Mouse (Mus musculus): ENCODE data around the gene Adra1d. TPM values are rescaled to one million over a fixed set of nuclear protein-coding genes. Genes with fewer than 3 reads are reported as not detected.

The Adra1d gene
- polyA plus RNA-seq, 1 experiment from 2014 or later = 0.62 TPM

GRCm38 (mm10) chr2:131513477-131513876 is 48.6 kb downstream of the Adra1d start:
- ATAC-seq (replicated peaks; ENCODE audit: insufficient number of reproducible peaks, insufficient read depth, low FRiP score, low read depth) = no peak

GRCm38 (mm10) chr2:131510531-131510930 is 51.6 kb downstream of the Adra1d start:
- peak overlapping the region; percentile 34; the same call in 1 of the 2 replicates for H3K4me3 ChIP-seq
- no peaks in the 10 kb centered on the region for H3K27me3 ChIP-seq
- H3K9me3 ChIP-seq (replicated peaks) = no peaks in the 10 kb centered on the region
- H3K36me3 ChIP-seq = no peaks in the 10 kb centered on the region
- WGBS = 56% methylated on average over 5 of the region's 5 CpGs
- H3K27ac ChIP-seq = peak overlapping the region; percentile 74; the same call in 1 of the 2 replicates
- H3K9ac ChIP-seq = no peak overlapping the region
- no peak for ATAC-seq (replicated peaks; ENCODE audit: insufficient number of reproducible peaks, insufficient read depth, low FRiP score, low read depth)
- peaks cover 54% of the 10 kb centered on the region for H3K4me1 ChIP-seq (replicated peaks)
- peak overlapping the region; percentile 63 for H3K4me2 ChIP-seq

More at GRCm38 (mm10) chr2:131513477-131513876, 48.6 kb downstream of the Adra1d start:
- Histone ChIP-seq H3K9me3 (replicated peaks) (no peaks in the 10 kb centered on the region), H3K4me2 (no peak overlapping the region), H3K36me3 (peaks cover 3% of the 10 kb centered on the region; the same call in 1 of the 2 replicates), H3K27ac (peak overlapping the region; percentile 85), H3K4me1 (replicated peaks) (peaks cover 58% of the 10 kb centered on the region), H3K9ac (no peak overlapping the region), H3K4me3 (no peak overlapping the region), H3K27me3 (no peaks in the 10 kb centered on the region)
- 20% methylated on average over 2 of the region's 2 CpGs for WGBS

DNA sequence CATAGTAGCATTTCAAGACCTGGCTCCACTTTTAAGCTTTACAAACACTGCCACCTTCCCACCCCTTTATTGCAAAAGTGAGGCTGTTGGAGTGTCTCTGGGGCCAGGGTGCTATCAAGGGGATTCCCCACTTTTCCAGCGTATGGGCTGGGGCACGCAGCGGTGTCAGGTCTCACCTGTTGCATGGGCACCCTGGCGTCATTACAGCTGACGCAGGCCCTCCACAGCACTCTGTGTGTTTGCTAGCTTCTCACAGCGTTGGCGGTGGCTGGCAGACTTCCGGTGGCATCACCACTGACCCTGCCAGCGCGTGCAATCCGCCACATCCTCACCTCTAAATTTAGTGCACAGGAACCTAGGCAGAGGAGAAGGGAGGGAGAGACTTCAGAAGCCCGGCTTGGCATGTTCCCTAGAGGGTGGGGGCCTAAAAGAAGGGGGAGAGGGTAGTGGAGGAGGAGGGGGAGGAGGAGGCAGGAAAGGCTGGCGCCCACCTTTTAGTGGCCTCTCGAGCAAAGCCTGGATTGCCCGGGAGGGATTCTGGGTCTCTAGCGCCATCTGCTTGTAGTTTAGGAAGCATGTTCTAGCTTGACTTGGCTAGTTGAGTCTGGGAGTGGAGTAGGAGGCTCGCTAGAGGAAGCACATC is 52.3 kb downstream of the Adra1d start:
- H3K4me2 ChIP-seq = peak overlapping the region; percentile 63
- no peaks in the 10 kb centered on the region for H3K9me3 ChIP-seq (replicated peaks)
- peak; percentile 66 for ATAC-seq (replicated peaks; ENCODE audit: insufficient number of reproducible peaks, insufficient read depth, low FRiP score, low read depth)
- peak overlapping the region; percentile 34 for H3K4me3 ChIP-seq
- WGBS = 15% methylated on average over 17 of the region's 17 CpGs
- H3K4me1 ChIP-seq (replicated peaks) = peaks cover 49% of the 10 kb centered on the region
- H3K9ac ChIP-seq = peak overlapping the region; percentile 38; the same call in 1 of the 2 replicates
- H3K27me3 ChIP-seq = no peaks in the 10 kb centered on the region
- no peaks in the 10 kb centered on the region for H3K36me3 ChIP-seq
- H3K27ac ChIP-seq = peak overlapping the region; percentile 74

- no peak overlapping the region for H3K4me2 ChIP-seq
- WGBS = 45% methylated on average over 2 of the region's 2 CpGs
- no peak for ATAC-seq (replicated peaks; ENCODE audit: insufficient number of reproducible peaks, insufficient read depth, low FRiP score, low read depth)
- H3K9me3 ChIP-seq (replicated peaks) = no peaks in the 10 kb centered on the region
- H3K9ac ChIP-seq = no peak overlapping the region
- no peak overlapping the region for H3K4me3 ChIP-seq
- no peaks in the 10 kb centered on the region for H3K36me3 ChIP-seq
- no peaks in the 10 kb centered on the region for H3K27me3 ChIP-seq
- H3K4me1 ChIP-seq (replicated peaks) = peaks cover 37% of the 10 kb centered on the region
- no peak overlapping the region for H3K27ac ChIP-seq
Measured at GRCm38 (mm10) chr2:131508501-131508900, 53.6 kb downstream of the Adra1d start.

- H3K9me3 ChIP-seq (replicated peaks) = no peaks in the 10 kb centered on the region
- no peaks in the 10 kb centered on the region for H3K36me3 ChIP-seq
- no peak overlapping the region for H3K9ac ChIP-seq
- ATAC-seq (replicated peaks; ENCODE audit: insufficient number of reproducible peaks, insufficient read depth, low FRiP score, low read depth) = no peak
- no peak overlapping the region for H3K4me2 ChIP-seq
- peaks cover 39% of the 10 kb centered on the region for H3K4me1 ChIP-seq (replicated peaks)
- WGBS = 49% methylated on average over 3 of the region's 3 CpGs
- H3K4me3 ChIP-seq = no peak overlapping the region
- 0 out of 2 replicates have a peak overlapping the region, but pooled peaks have one; percentile 5 for H3K27ac ChIP-seq
- no peaks in the 10 kb centered on the region for H3K27me3 ChIP-seq
Measured at GRCm38 (mm10) chr2:131506358-131506757, 55.7 kb downstream of the Adra1d start.

DNA sequence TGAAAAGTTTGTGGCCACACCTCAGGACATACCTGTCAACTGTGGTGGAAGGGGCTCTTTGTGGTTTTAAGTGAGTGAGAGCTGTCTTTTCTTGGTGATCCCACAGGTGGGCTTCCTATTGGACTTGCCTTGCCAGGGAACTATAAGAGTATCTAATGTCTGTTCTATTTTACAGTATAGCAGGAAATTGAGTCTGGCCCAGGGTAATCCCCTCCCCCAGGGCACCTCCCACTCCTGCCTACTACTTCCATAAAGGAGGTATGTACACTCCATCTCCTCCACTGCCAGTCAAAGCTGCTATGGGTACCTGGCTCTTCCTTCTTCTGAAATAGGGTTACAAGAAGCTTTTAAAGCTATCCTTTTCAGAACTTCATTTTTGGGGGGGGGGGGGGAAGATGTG is 56.7 kb downstream of the Adra1d start:
- Histone ChIP-seq H3K4me1 (replicated peaks) (peaks cover 30% of the 10 kb centered on the region), H3K36me3 (no peaks in the 10 kb centered on the region), H3K4me3 (no peak overlapping the region), H3K27me3 (no peaks in the 10 kb centered on the region), H3K4me2 (no peak overlapping the region), H3K9ac (no peak overlapping the region), H3K9me3 (replicated peaks) (no peaks in the 10 kb centered on the region), H3K27ac (no peak overlapping the region)
- no peak for ATAC-seq (replicated peaks; ENCODE audit: insufficient number of reproducible peaks, insufficient read depth, low FRiP score, low read depth)

DNA sequence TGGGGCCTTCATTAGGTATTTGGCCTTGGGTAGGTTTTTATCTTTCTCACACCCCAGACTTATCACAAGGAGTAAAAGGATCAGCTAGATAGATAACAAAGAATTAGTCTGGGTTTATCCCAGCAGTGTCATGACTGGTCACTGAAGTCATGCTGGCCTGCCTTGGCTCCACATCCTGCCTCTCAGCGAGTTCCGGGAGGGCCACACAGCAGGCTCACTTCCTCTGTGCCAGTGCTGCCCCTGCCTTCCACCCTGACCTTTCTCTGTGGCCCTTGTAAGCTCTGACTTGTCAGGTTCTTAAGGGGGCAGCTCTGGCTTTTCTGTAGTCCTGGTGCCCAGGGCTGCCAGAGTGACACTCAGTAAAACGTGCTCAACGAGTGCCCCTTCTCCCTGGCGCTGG is 59.5 kb downstream of the Adra1d start:
- WGBS = 58% methylated on average over 5 of the region's 5 CpGs
- no peaks in the 10 kb centered on the region for H3K27me3 ChIP-seq
- H3K9me3 ChIP-seq (replicated peaks) = no peaks in the 10 kb centered on the region
- peaks cover 17% of the 10 kb centered on the region for H3K4me1 ChIP-seq (replicated peaks)
- no peaks in the 10 kb centered on the region for H3K36me3 ChIP-seq
- no peak overlapping the region for H3K4me3 ChIP-seq
- no peak overlapping the region for H3K4me2 ChIP-seq
- no peak for ATAC-seq (replicated peaks; ENCODE audit: insufficient number of reproducible peaks, insufficient read depth, low FRiP score, low read depth)
- H3K27ac ChIP-seq = no peak overlapping the region
- H3K9ac ChIP-seq = no peak overlapping the region

DNA sequence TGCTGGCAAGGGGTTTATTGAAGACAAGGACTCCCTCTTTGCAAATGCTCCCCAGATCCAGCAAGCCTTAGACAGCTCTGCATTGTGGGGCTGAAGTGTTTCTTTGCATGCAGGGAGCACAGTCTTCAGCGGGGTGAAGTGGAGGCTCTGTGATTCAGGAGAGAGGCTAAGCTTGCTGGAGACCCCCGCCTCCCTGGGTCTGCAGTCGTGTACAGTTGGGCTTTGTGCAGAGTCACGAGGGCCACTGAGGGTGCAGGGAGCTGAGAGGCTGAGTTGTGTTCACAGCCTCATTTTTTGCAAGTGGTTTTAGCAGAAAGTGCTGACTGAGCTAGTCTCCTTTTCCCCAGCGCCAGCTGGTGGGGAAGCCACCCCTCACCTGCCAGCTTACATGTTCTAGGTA is 60.2 kb downstream of the Adra1d start:
- no peak overlapping the region for H3K9ac ChIP-seq
- no peak for ATAC-seq (replicated peaks; ENCODE audit: insufficient number of reproducible peaks, insufficient read depth, low FRiP score, low read depth)
- 63% methylated on average over 5 of the region's 5 CpGs for WGBS
- no peak overlapping the region for H3K27ac ChIP-seq
- peaks cover 17% of the 10 kb centered on the region for H3K4me1 ChIP-seq (replicated peaks)
- H3K4me2 ChIP-seq = no peak overlapping the region
- no peaks in the 10 kb centered on the region for H3K36me3 ChIP-seq
- H3K27me3 ChIP-seq = no peaks in the 10 kb centered on the region
- H3K4me3 ChIP-seq = no peak overlapping the region
- no peaks in the 10 kb centered on the region for H3K9me3 ChIP-seq (replicated peaks)

DNA sequence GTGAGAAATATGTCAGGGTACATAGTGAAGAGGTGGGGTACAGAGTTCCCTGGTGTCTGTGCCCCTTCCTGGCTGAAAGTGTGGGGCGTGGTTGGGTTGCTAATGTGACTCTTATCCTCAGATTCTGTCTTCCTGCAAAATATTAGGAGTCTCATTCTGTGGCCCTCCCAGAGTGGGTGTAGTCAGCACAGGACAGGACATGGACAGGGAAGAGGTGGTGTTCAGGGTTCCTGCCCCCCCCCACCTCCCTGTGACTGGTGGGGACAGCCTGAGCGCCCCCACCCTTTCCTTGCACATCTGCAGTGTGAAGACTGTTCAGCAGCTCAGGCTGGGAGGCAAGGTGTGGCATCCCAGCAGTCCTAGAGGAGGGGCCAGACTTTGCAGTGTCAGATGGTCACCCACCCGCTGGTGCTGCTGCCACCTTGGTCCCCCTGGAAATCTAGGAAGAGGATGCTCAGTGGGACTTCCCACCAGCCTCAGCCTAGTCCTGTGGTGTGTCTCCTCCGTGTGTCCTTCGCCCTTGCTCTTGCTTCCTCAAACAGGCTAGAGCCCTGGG is 62.7 kb downstream of the Adra1d start:
- Histone ChIP-seq H3K4me2 (no peak overlapping the region), H3K36me3 (no peaks in the 10 kb centered on the region), H3K4me1 (replicated peaks) (peaks cover 29% of the 10 kb centered on the region), H3K27me3 (no peaks in the 10 kb centered on the region), H3K9me3 (replicated peaks) (no peaks in the 10 kb centered on the region), H3K27ac (no peak overlapping the region), H3K4me3 (no peak overlapping the region), H3K9ac (no peak overlapping the region)
- 72% methylated on average over 5 of the region's 5 CpGs for WGBS
- no peak for ATAC-seq (replicated peaks; ENCODE audit: insufficient number of reproducible peaks, insufficient read depth, low FRiP score, low read depth)

GRCm38 (mm10) chr2:131498219-131498618 is 63.9 kb downstream of the Adra1d start:
- no peak overlapping the region for H3K27ac ChIP-seq
- no peak overlapping the region for H3K4me2 ChIP-seq
- peaks cover 33% of the 10 kb centered on the region for H3K4me1 ChIP-seq (replicated peaks)
- no peak for ATAC-seq (replicated peaks; ENCODE audit: insufficient number of reproducible peaks, insufficient read depth, low FRiP score, low read depth)
- no peaks in the 10 kb centered on the region for H3K9me3 ChIP-seq (replicated peaks)
- no peaks in the 10 kb centered on the region for H3K27me3 ChIP-seq
- 60% methylated on average over 7 of the region's 7 CpGs for WGBS
- no peaks in the 10 kb centered on the region for H3K36me3 ChIP-seq
- no peak overlapping the region for H3K9ac ChIP-seq
- H3K4me3 ChIP-seq = no peak overlapping the region

DNA sequence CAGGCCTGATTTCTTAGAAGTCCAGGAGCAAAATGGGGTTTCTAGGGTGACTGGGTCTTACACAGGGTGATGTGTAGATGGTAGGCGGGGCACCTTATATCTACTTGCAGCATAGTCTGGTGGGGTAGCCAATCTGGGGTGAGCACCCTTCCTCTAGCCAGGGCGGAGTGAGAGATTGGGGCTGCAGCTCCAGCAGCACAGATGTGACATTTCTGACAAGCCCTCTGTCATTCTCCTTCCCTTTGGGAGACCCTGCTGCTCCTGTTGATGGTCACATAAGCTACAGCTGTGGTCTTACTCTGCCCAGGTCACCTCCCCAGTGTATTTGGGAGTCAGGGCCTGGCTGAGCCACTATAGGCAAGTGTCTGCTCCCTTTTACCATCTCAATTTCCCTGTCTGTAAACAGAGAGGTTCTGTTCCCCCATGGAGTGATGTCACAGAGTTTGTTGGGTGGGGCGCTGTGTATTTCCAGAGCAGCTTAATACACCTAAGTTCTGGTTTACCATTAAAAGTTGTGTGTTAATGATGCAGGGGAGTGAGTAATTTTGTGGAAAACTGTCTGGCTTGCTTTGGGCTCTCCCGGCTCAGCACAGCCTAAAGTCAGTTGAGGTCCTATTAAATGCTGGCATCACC is 64.7 kb downstream of the Adra1d start:
- H3K4me1 ChIP-seq (replicated peaks) = peaks cover 37% of the 10 kb centered on the region
- H3K36me3 ChIP-seq = no peaks in the 10 kb centered on the region
- no peak overlapping the region for H3K4me3 ChIP-seq
- H3K27me3 ChIP-seq = no peaks in the 10 kb centered on the region
- no peak for ATAC-seq (replicated peaks; ENCODE audit: insufficient number of reproducible peaks, insufficient read depth, low FRiP score, low read depth)
- no peaks in the 10 kb centered on the region for H3K9me3 ChIP-seq (replicated peaks)
- WGBS = 88% methylated on average over 4 of the region's 4 CpGs
- no peak overlapping the region for H3K9ac ChIP-seq
- no peak overlapping the region for H3K27ac ChIP-seq
- no peak overlapping the region for H3K4me2 ChIP-seq
